Mouse (Mus musculus) spleen, postnatal 14 days (tissue): ENCODE results near the gene Smurf1.

ENCODE experiments used
- DNase-seq, 2 experiments: peaks; one replicate each; pipeline ENCODE4 v3.0.0; 2021 to 2022; ENCODE audit warnings: low spot score in 2 of 2

Smurf1 gene

DNA sequence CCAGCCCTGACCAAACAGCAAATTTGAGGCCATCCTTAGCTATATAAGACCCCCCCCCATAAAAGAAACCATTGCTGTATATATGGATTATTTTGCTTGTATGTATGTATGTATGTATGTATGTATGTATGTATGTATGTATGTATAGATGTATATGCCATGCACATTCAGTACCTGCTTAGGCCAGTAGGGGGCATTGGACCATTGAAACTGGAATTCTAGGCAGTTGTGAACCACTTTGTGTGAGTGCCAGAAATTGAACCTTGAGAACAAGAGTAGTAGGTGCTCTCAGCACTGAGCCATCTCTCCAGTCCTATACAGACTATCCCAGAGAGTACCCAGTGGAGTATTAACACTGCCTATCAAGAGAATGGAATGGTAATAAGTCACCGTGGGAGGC, 93.9 kb downstream of the Smurf1 start:
- no peak for DNase-seq

- DNase-seq: no peak
Measured at GRCm38 (mm10) chr5:144870782-144871181, 94.9 kb downstream of the Smurf1 start.

DNA sequence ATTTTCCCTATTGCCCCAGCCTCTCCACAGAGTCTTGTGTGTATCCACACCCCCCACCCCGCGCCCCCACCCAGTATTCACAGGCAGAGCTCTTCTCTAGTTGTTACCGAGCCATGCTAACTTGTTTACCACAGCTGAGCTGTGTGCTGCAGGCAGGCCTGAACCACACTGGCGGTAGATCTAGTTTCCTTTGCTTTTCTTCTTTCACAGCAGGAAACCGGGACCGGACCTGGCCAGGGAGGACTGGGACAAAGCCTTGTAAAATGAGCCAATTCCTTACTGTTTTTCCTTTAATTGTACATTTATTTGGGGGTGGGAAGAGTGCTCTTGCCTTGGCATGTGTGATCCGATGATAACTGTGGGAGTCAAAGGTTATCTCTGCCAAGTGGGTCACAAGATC, 96.2 kb downstream of the Smurf1 start:
- DNase-seq: no peak

DNA sequence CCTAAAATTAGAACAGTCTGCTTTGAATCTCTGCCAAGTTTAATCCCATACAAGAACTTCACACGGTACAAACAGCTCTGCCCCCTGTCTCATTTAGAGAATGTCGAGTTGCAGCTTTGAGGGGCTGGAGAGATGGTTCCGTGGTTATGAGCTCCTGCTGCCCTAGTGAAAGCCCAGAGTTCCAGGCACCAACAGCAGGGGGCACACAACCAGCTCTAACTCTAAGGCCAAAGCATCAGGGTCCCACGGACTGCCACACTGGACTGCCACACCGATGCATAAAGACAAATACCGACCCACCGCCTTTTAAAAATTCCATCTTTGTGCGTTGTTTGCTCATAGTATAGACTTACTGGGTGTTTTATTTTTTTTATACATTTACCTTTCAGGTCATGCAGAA, 98.7 kb downstream of the Smurf1 start:
- no peak for DNase-seq

GRCm38 (mm10) chr5:144860913-144861312, 104.7 kb downstream of the Smurf1 start:
- no peak for DNase-seq

DNA sequence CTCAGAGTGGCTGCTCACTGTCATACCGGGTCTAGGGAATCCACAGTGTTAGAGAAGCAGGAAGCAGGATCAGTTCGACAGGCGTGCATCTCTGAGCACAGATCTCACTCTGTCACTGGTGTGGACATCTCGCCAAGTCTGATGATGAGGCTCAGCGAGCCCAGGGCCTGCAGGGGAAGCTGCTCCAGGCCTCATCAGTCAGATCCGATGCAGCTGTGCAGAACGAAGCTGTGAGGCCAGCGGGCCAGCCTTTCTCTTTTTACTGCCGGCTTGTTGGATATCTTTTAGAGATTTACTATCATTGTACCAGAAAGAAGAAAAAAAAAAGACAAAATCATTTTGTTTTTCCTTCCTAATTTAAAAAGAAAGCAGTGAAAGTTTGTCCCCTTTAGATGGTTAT, 106.4 kb downstream of the Smurf1 start:
- no peak for DNase-seq

GRCm38 (mm10) chr5:144858527-144858926, 107.1 kb downstream of the Smurf1 start:
- DNase-seq: no peak

GRCm38 (mm10) chr5:144855936-144856335, 109.7 kb downstream of the Smurf1 start:
- no peak for DNase-seq

- no peak for DNase-seq
Measured at GRCm38 (mm10) chr5:144853931-144854330, 111.7 kb downstream of the Smurf1 start.

GRCm38 (mm10) chr5:144851820-144852219, 113.8 kb downstream of the Smurf1 start:
- no peak for DNase-seq

DNA sequence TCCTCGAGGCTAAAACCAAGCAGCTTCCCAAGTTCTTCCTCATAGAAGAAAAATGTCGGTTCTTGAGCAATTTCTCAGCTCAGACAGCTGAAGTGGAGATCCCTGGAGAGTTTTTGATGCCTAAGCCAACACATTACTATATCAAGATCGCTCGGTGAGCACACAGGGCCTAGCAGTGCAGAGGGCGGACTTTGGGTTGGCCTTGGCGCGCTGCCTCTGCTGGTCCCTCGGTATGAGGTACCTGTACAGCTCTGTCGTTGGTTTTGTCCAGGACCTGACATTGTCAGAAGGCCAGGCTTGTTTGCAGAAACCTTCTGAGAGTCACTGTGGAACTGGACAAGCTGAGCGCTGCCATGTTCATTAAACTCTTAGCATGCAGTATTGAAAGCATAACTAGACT, 115.7 kb downstream of the Smurf1 start:
- DNase-seq: no peak

- DNase-seq: no peak
Measured at GRCm38 (mm10) chr5:144848735-144849134, 116.9 kb downstream of the Smurf1 start.

- no peak for DNase-seq
Measured at GRCm38 (mm10) chr5:144845352-144845751, 120.3 kb downstream of the Smurf1 start.

- DNase-seq: no peak
Measured at GRCm38 (mm10) chr5:144836100-144836499, 129.5 kb downstream of the Smurf1 start.

GRCm38 (mm10) chr5:144831840-144832469, 133.7 kb downstream of the Smurf1 start:
- no peak for DNase-seq

DNA sequence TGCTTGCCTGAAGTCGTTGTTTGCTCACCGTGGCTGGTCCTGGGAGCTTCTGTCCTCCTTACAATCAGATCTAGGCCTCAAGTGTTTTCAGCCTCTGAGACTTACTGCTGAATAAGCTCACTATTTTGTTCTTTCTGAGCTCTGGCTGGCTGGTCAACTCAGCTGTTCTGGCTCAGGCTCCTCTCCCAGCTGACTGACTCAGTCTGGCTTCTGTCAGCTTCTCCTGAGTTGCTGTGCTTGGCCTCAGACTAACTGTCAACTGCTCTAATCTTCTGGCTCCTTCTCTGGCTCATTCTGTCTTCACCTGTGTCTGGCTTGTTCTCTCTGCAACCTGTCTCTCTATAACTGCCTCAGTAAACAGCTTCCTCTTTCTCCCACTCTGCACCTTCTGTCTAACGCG, 136.0 kb downstream of the Smurf1 start:
- no peak for DNase-seq

DNA sequence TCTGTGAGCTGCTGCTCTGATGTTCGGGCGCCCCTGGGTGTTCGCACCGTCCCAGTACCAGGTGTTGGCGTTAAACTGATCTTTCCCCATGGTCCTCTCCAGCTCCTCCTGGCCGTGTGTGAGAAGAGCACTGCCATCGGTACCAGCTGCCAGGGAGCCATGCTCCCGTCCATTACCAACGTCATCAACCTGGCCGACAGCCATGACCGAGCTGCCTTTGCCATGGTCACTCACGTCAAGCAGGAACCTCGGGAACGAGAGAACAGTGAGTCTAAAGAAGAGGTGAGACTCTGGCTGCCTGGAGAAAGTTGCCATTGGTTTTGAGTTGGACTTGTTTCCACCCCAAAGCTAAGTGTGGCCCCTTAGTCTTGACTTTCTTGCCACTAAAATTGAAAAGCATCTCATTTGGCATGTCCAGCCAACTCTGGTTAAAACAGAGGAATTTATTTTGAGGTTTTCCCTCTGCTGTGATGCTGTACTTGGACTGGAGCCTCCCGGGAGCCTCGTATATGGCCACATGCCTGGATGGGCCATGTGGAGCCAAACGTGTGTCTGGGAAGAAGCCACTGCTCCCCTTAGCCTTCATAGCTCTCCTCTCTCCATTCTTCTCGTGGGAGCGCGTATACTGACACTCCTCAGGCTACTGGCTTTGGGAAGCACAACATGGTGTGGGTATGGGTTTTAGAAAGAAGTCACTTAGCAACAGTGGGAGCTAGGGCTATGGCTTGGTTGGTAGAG, 137.1 kb downstream of the Smurf1 start:
- DNase-seq: no peak
